Mouse (Mus musculus) heart, embryonic 15.5 days (tissue): ENCODE data around the gene 4933424G06Rik. TPM values are rescaled to one million over a fixed set of nuclear protein-coding genes. Genes with fewer than 3 reads are reported as not detected.

Experiments
- ATAC-seq: fragments of 200-750 bp; cut with Nextera tagmentation; replicated peaks from 2 replicates; pipeline ENCODE4 v1.8.0; 2017; ENCODE audit warnings: low read depth, moderate TSS enrichment; ENCODE audit not compliant: insufficient number of reproducible peaks, insufficient read depth, low FRiP score
- H3K27ac ChIP-seq: fragments of 300-500 bp; sonication (generic); 2 replicates; pipeline ENCODE4 v1.5.1; 2015; ENCODE audit warnings: mild to moderate bottlenecking, inconsistent platforms
- H3K27me3 ChIP-seq: fragments of 300-500 bp; sonication (generic); 2 replicates; pipeline ENCODE4 v1.6.1; 2015; ENCODE audit warnings: inconsistent platforms
- H3K36me3 ChIP-seq: fragments of 300-500 bp; sonication (generic); 2 replicates; pipeline ENCODE4 v1.6.1; 2015; ENCODE audit warnings: mild to moderate bottlenecking, inconsistent platforms
- H3K4me1 ChIP-seq: fragments of 300-500 bp; sonication (generic); replicated peaks from 2 replicates; pipeline ENCODE4 v1.6.1; 2015; ENCODE audit warnings: inconsistent platforms
- H3K4me2 ChIP-seq: fragments of 300-500 bp; sonication (generic); 2 replicates; pipeline ENCODE4 v1.6.1; 2015; ENCODE audit warnings: inconsistent platforms, mild to moderate bottlenecking, moderate library complexity
- H3K4me3 ChIP-seq: fragments of 300-500 bp; sonication (generic); 2 replicates; pipeline ENCODE4 v1.5.1; 2015; ENCODE audit warnings: mild to moderate bottlenecking, inconsistent platforms
- H3K9ac ChIP-seq: fragments of 300-500 bp; sonication (generic); 2 replicates; pipeline ENCODE4 v1.6.1; 2015; ENCODE audit warnings: mild to moderate bottlenecking, inconsistent platforms
- H3K9me3 ChIP-seq: fragments of 300-500 bp; sonication (generic); replicated peaks from 2 replicates; pipeline ENCODE4 v1.6.1; 2016; ENCODE audit warnings: inconsistent platforms
- WGBS: fragments of 180-500 bp; shearing (Covaris S2); methylation state at CpG from one replicate; pipeline ENCODE4 v1.1.7; 2015; ENCODE audit warnings: mixed read lengths; 5-methylcytosine and 5-hydroxymethylcytosine counted together
- polyA plus RNA-seq: library from polyadenylated mRNA; unstranded; fragments of >200 nt; fragmentation: Nextera tagmentation; extraction: Ambion mirVana; gene quantifications from 2 replicates; pipeline ENCODE4 v1.2.1, GENCODE M21; 2015

4933424G06Rik gene
- polyA plus RNA-seq, 1 experiment from 2014 or later, result 0.18 TPM

- Histone ChIP-seq H3K4me3 (no peak overlapping the region), H3K27ac (no peak overlapping the region), H3K9me3 (no peaks in the 10 kb centered on the region), H3K4me2 (no peak overlapping the region), H3K36me3 (no peaks in the 10 kb centered on the region), H3K9ac (no peak overlapping the region), H3K27me3 (no peaks in the 10 kb centered on the region), H3K4me1 (no peaks in the 10 kb centered on the region)
- WGBS, result 8% methylated on average over 13 of the region's 13 CpGs
- peak; percentile 67; the same call in 1 of the 2 replicates for ATAC-seq
Observed at GRCm38 (mm10) chr1:36683810-36684467, 26.0 kb upstream of the 4933424G06Rik start.

- peak overlapping the region; percentile 79 for H3K4me2 ChIP-seq
- peaks cover 12% of the 10 kb centered on the region for H3K4me1 ChIP-seq
- peak overlapping the region; percentile 91 for H3K4me3 ChIP-seq
- no peaks in the 10 kb centered on the region for H3K9me3 ChIP-seq
- no peaks in the 10 kb centered on the region for H3K27me3 ChIP-seq
- peak overlapping the region; percentile 57 for H3K9ac ChIP-seq
- WGBS, result 63% methylated on average over 11 of the region's 11 CpGs
- peak overlapping the region; percentile 78 for H3K27ac ChIP-seq
- ATAC-seq, result no peak
- peaks cover 15% of the 10 kb centered on the region for H3K36me3 ChIP-seq
Observed at GRCm38 (mm10) chr1:36690671-36691235, 19.2 kb upstream of the 4933424G06Rik start.

DNA sequence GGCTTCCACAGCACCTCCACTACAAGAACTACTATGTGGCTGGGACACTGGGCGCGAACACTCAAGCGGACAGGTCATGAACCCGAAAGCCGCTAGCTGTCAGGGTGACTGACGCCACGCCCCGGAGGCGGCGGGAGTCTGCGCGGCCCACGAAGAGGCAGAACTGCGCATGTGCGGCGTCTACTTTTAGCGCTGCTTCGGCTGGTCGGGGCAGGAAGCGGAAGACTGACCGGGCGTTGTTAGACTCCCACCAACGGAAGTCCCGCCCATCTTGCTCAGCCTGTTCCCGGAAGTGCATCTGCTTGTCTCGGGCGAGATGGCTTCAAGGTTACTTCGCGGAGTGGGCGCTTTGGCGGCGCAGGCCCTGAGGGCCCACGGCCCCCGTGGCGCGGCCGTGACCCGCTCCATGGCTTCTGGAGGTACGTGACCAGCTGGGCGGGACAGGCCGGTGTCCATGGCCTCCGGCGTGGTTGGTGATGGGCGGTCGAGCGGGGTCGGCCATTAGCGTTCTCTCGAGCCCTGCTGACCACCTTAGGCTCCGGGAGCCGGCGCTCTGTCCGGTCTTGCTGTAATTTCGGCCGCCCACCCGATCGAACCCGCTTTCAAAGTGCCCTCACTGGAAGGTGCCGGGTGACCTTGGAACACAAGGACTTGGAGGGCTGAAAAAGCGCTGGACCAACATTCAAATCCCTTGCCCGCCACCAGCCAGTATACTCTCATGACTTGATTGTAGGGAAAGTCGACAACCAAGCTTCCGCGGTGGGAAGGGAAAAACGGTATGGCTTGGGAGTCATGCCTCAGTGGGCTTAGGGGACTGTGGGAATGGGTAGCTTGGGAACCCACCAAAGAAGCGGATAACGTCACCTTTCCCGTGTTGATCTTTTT, 18.4 kb upstream of the 4933424G06Rik start, which contains the start of gene Cox5b:
Cox5b (plus strand) TSS at position 179 of the 885 bp plus-strand sequence.
- Histone ChIP-seq H3K9me3 (no peaks in the 10 kb centered on the region), H3K27ac (peak within 1 kb of the TSS; percentile 78), H3K27me3 (no peaks in the 10 kb centered on the region), H3K36me3 (peaks cover 15% of the 10 kb centered on the region), H3K9ac (peak within 1 kb of the TSS; percentile 75), H3K4me2 (peak within 1 kb of the TSS; percentile 79), H3K4me3 (peak within 1 kb of the TSS; percentile 91), H3K4me1 (peaks cover 12% of the 10 kb centered on the region)
- ATAC-seq, result peak; percentile 97
- WGBS, result under 1% methylated on average over 68 of the region's 68 CpGs

DNA sequence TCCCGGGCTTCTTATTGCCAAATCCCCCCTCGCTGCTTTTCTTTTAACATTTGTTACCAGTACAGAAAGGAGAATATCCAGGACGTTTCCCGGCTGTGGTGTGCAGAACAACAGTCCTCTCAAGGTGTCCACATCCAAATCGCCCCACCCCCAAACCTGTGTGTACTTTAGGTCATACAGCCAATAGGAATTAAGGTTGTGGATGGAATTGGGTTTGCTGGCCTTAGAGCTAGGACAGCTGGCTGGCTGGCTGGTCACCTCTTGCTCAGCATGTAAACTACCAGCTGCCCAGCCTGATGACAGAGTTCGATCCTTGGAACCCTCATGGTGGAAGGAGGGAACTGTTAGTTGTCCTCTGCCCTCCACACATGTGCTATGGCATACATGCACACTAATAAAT, 15.1 kb upstream of the 4933424G06Rik start:
- Histone ChIP-seq H3K36me3 (peaks cover 26% of the 10 kb centered on the region), H3K4me3 (no peak overlapping the region), H3K27me3 (no peaks in the 10 kb centered on the region), H3K4me2 (no peak overlapping the region), H3K27ac (no peak overlapping the region), H3K4me1 (peaks cover 12% of the 10 kb centered on the region), H3K9me3 (no peaks in the 10 kb centered on the region), H3K9ac (no peak overlapping the region)
- WGBS, result 85% methylated on average over 6 of the region's 6 CpGs
- ATAC-seq, result no peak

GRCm38 (mm10) chr1:36696411-36696810, 13.5 kb upstream of the 4933424G06Rik start:
- ATAC-seq, result no peak
- Histone ChIP-seq H3K4me3 (no peak overlapping the region), H3K4me1 (peaks cover 7% of the 10 kb centered on the region), H3K27ac (no peak overlapping the region), H3K36me3 (peaks cover 41% of the 10 kb centered on the region), H3K4me2 (no peak overlapping the region), H3K9me3 (no peaks in the 10 kb centered on the region), H3K27me3 (no peaks in the 10 kb centered on the region), H3K9ac (no peak overlapping the region)
- 38% methylated on average over 6 of the region's 6 CpGs for WGBS

GRCm38 (mm10) chr1:36697030-36697429, 12.9 kb upstream of the 4933424G06Rik start:
- Histone ChIP-seq H3K27me3 (no peaks in the 10 kb centered on the region), H3K4me1 (peaks cover 7% of the 10 kb centered on the region), H3K9me3 (no peaks in the 10 kb centered on the region), H3K9ac (no peak overlapping the region), H3K36me3 (peaks cover 46% of the 10 kb centered on the region), H3K4me3 (no peak overlapping the region), H3K4me2 (no peak overlapping the region), H3K27ac (no peak overlapping the region)
- ATAC-seq, result no peak
- 60% methylated on average over 5 of the region's 5 CpGs for WGBS

DNA sequence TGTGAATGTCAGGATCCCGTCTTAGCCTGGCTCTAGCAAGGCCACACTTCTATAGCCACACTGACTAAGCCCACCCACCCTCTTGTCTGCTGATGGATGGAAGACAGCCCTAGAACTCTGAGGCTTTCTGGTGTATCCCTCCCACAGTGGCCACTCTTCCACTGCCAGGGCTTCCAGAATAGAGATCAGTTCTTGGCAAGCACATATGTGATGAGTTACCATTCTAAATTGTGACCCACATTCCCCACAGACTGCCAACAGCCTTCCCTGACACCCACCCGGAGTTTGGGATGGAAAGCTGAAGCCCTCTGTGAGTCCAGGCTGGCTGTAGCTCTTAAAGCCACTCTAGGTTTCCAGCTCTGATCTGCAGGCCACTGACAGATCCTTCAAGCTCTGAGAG, 2.8 kb upstream of the 4933424G06Rik start:
- H3K9ac ChIP-seq, result 0 out of 2 replicates have a peak overlapping the region, but pooled peaks have one; percentile 16
- 61% methylated on average over 2 of the region's 2 CpGs for WGBS
- H3K4me3 ChIP-seq, result no peak overlapping the region
- no peaks in the 10 kb centered on the region for H3K27me3 ChIP-seq
- H3K4me1 ChIP-seq, result peaks cover 23% of the 10 kb centered on the region
- no peaks in the 10 kb centered on the region for H3K9me3 ChIP-seq
- no peak overlapping the region for H3K4me2 ChIP-seq
- peaks cover 34% of the 10 kb centered on the region for H3K36me3 ChIP-seq
- no peak for ATAC-seq
- no peak overlapping the region for H3K27ac ChIP-seq

DNA sequence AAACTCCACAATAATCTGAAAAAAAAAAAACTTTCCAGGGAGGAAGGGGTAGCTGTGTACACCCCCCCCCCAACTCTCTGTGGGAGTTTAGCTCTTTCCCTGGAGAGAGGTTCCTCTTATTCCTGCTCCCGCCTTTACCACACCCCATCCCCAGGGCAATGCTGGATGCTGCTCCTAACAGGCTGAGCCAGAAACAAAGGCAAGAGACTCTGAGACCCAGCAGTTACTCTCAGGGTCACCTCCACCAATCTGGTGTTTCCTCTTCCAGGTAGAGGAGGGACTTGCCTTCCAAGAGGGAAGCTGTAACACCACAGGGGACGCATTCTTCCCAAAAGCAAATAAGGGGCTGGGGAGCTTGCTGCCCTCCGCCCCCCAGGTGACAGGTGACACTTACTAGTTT, 2.2 kb upstream of the 4933424G06Rik start:
- Histone ChIP-seq H3K4me2 (no peak overlapping the region), H3K9me3 (no peaks in the 10 kb centered on the region), H3K4me1 (peaks cover 23% of the 10 kb centered on the region), H3K4me3 (no peak overlapping the region), H3K9ac (peak overlapping the region; percentile 91; the same call in 1 of the 2 replicates), H3K27me3 (no peaks in the 10 kb centered on the region), H3K36me3 (peaks cover 28% of the 10 kb centered on the region), H3K27ac (no peak overlapping the region)
- 74% methylated on average over 3 of the region's 3 CpGs for WGBS
- ATAC-seq, result no peak

GRCm38 (mm10) chr1:36708626-36709025, 1.3 kb upstream of the 4933424G06Rik start:
- Histone ChIP-seq H3K9me3 (no peaks in the 10 kb centered on the region), H3K36me3 (peaks cover 19% of the 10 kb centered on the region), H3K27me3 (no peaks in the 10 kb centered on the region), H3K4me2 (peak overlapping the region; percentile 75), H3K27ac (peak overlapping the region; percentile 90; the same call in 1 of the 2 replicates), H3K4me3 (peak overlapping the region; percentile 92), H3K4me1 (peaks cover 23% of the 10 kb centered on the region), H3K9ac (peak overlapping the region; percentile 91)
- 66% methylated on average over 1 of the region's 1 CpGs for WGBS
- ATAC-seq, result no peak

GRCm38 (mm10) chr1:36709055-36709853, 695 bp upstream of the 4933424G06Rik start:
- Histone ChIP-seq H3K9me3 (no peaks in the 10 kb centered on the region), H3K4me1 (peaks cover 23% of the 10 kb centered on the region), H3K27me3 (no peaks in the 10 kb centered on the region), H3K27ac (peak overlapping the region; percentile 90), H3K4me3 (peak overlapping the region; percentile 92), H3K36me3 (peaks cover 13% of the 10 kb centered on the region; the same call in 1 of the 2 replicates), H3K9ac (peak overlapping the region; percentile 91), H3K4me2 (peak overlapping the region; percentile 75)
- peak; percentile 77 for ATAC-seq
- WGBS, result under 1% methylated on average over 33 of the region's 33 CpGs
